Mouse (Mus musculus): ENCODE data around the gene Pgm2.

- TF ChIP-seq CTCF (IDR thresholded peaks at IDR 0.05; ENCODE audit: extremely low read depth, insufficient read depth, low read length): no peak
- TF ChIP-seq POLR2A (IDR thresholded peaks at IDR 0.05; ENCODE audit: extremely low read depth, insufficient read depth, low read length): no peak
Measured at GRCm38 (mm10) chr5:64161917-64162316, 69.2 kb downstream of the Pgm2 start.

Measured in cortical plate, adult 2 months (tissue).